Mouse (Mus musculus): ENCODE results near the gene Tnfrsf22.
A peak's percentile ranks its signal among the peaks of the same experiment; 100 is the strongest.
"Not testable (repeated sequence)": the region's sequence is repeated elsewhere in the genome, so short reads cannot be mapped to it uniquely, and the experiment has no call there.

Tnfrsf22 gene

DNA sequence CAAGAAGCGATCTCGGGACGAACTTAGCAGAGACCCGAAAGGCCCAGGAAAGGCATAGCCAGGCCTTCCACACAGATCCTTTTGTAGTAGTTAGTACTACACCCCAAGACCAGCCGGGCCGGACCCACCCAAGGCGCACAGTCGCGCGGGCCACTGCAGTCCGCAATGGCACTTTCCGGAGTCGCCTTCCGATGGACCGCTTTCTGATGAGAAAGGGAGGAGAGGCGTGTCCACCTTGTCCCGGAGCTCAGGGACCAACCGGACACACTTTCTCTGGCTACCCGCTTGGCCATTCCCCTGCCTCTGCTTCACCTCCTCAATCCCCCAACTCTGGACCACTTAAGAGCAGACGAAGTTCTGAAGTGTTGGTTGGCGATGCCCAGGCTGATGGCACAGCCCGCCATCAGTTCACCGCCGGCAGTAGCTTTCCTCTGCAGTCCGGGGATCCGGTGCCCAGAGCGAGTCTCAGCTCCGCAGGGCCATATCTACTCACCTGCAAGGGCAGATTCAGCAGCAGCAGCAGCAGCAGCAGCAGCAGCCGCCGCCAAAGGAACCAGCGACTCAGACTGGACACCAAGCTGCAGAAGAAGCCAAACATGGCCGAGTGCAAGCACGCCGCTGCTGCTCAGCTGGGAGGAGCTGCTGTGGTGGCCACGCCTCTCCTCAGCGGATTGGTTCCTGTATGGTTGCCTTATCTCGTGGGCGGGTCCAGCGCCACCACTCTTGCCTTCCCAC is at the start of gene Tnfrsf22:
Tnfrsf22 (minus strand) TSS at position 628 of the 735 bp plus-strand sequence.
- peak; percentile 58 to 71 for DNase-seq (ENCODE audit: low spot score in 2 of 2)

DNA sequence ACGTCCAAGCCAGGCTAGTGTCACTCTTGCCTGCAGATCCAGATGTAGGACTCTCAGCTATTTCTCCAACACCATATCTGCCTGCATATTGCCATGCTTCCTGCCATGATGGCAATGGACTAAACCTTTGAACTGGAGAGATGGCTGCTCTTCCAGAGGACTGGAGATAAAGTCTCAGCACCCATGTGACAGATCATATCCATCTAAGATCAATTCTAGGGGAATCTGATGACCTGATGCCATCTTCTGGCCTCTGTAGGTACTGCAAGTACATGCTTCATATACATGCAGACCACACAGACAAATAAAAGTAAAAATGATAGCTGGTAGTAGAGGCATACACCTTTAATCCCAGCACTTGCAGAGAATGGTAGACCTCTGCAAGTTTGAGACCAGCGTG is 46.7 kb upstream of the Tnfrsf22 start:
- DNase-seq (ENCODE audit: low spot score in 2 of 2), result peak in 1 of 2 experiments; percentile 30

DNA sequence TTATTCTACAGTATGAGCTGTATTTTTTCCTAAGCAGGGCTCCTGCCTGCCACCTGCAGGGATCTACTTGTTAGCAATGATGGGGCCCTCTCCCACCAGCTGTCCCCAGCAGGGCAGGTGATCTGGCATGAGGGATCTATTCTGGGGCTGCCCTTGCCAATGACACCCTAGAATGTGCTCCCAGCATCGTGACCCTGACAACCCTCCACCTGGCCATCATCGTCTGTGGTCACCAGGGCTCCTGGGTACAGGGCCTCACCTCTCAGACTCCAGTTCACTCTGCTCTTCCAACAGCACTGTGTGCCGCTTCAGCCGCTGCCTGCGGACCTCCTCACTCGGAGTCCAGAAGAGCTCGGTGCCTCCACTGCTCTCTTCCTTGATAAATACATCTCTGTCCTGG is 45.1 kb upstream of the Tnfrsf22 start:
- no peak for DNase-seq (ENCODE audit: low spot score in 2 of 2)

DNA sequence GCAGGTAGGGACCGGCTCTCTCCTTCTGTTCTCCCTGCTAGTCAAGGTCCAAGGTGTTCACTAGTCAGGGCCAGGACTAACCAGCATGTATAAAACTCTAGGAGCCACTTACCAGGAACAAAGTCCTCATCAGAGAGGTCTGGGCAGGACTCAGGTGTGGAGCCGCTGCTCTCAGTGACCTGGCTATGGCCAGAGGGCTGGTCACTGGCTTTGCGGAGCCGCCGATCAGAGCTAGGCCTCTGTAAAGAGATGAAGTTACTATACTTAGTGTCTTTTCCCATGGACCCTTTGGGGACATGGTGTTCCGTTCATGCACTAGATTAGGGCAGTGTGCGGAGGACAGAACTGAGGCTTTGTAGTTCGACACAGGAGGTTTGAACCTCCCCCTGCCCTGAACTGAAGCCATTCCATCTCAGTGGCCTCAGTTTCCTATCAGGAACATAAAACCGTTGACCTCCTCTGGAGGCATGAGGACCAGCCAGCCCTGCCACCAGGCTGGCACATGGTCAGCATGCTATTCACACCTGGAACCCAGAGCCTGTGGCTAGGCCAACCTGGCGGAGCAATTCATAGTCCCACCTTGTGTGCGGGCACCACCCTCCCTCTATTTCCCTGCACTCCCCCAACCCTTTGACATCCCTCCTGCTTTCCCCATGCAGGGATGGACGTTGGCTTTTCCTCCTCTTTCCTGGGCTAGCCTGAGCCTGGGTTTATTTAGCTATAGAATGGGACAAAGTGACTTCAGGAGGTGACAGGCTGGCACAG is 43.5 kb upstream of the Tnfrsf22 start:
- no peak for DNase-seq (ENCODE audit: low spot score in 2 of 2)

DNA sequence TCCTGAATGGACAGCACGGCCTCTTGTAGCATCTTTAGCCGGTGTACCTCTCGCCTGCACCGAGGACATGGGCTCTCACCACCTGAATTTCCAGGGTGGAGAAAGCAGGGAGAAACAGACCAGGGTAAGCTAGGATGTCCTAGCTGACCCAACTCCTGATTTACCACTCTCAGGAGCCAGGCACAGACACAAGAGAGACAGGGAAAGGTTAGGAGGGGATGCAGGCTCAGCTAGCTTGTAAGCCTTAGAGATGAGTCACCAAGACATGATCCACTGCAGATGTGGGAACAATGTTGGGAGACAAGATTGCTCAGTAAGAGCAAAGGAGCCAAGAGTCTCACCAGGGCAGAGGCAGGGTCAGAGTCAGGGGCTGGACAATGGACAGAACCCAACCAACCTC is 42.4 kb upstream of the Tnfrsf22 start:
- peak in 1 of 2 experiments; percentile 6 for DNase-seq (ENCODE audit: low spot score in 2 of 2)

DNA sequence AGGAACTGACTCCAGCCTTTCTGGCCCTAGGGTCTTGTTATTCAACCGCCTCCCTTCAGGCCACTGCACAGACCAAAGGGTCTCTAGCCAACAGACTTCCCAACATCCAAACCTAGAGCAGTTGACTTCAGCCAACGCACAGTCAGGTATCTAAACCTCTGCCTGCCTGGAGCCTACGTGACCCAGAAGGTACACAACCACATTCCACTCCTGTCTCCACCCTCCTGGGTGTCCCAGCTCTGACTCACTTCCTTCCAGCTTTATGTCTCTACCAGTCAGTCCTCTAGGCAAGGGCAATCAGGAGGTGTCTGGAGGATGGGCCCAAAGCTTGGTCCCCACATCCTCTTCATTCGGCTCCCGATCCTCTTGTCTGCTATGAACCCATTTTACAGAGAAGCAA is 41.7 kb upstream of the Tnfrsf22 start:
- no peak for DNase-seq (ENCODE audit: low spot score in 2 of 2)

DNA sequence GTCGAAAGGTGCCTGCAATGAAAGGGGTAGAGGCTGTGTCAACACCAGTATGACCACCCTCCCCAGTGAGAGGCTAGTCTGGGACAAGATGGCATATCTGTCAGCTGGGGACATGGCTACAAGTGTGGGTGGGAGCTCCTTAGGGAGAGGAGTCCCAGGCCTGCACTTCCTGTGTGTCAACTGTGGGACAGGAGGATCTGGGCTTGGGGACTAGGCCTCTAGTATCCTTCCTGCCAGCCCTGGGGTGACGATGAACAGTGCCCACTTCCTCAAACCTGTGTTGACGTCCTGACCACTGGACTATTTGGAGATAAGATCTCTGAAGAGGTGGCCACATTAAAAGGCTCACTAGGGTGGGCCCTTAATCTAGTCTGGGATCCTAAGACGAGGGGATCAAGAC is 40.5 kb upstream of the Tnfrsf22 start:
- DNase-seq (ENCODE audit: low spot score in 2 of 2), result no peak

DNA sequence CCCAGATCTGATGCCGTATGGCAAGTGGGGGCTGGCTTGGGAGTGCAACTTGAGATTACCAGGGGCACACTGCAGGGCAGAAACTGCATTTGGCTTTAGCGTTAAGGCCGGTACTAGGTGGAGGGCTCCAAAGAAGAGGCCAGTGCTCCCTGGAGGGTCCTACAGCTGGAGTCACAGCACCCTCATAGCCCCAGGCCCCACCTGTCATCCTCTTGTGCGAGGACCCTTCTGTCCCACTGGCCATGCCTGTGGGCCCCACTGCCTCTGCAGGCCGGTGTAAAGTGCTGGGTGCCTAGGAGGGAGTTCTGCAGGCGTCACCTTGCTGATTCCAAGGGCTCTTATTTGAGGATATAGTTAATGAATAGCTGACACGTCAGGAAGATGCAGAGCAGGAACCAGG is 40.0 kb upstream of the Tnfrsf22 start:
- no peak for DNase-seq (ENCODE audit: low spot score in 2 of 2)

DNA sequence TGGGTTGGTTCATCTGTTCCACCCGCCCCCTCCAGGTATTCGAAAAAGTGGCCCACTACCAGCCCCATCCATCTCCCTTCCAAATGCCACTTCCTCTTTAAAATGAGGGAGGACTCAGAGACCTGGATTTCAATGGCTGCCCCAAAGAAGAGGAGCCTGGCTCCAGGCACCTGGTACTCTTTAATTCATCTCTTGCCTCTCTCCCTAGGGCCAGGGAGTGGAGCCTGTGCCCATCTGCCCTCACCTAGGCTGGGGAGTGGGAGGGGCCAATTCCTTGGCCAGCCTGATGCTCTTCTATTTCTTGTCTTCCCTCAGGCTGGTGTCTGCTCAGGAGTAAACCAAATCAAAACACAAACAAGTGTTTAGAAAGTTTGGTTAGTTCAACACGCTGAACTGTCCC is 37.2 kb upstream of the Tnfrsf22 start:
- not testable (repeated sequence) for DNase-seq (ENCODE audit: low spot score in 2 of 2)

DNA sequence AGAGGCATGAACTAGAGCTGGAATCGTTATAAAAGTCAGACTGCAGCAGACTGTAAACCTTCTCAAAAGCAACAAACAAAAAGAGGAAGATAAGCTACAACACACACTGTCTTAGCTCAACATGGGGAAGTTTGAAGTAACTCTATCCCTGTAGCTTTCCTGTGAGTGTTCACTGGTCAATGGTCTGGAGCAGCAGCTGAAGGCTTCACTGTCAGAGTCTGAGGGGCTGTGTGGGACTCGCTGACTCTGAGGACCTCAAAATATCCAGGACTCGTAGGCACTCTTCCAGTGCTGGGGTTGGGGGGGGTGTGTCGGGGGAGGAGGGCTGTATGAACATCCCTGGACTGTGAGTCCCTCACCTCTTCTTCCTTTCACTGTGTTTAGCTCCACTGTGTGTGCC is 36.7 kb upstream of the Tnfrsf22 start:
- DNase-seq (ENCODE audit: low spot score in 2 of 2), result not testable (repeated sequence)

DNA sequence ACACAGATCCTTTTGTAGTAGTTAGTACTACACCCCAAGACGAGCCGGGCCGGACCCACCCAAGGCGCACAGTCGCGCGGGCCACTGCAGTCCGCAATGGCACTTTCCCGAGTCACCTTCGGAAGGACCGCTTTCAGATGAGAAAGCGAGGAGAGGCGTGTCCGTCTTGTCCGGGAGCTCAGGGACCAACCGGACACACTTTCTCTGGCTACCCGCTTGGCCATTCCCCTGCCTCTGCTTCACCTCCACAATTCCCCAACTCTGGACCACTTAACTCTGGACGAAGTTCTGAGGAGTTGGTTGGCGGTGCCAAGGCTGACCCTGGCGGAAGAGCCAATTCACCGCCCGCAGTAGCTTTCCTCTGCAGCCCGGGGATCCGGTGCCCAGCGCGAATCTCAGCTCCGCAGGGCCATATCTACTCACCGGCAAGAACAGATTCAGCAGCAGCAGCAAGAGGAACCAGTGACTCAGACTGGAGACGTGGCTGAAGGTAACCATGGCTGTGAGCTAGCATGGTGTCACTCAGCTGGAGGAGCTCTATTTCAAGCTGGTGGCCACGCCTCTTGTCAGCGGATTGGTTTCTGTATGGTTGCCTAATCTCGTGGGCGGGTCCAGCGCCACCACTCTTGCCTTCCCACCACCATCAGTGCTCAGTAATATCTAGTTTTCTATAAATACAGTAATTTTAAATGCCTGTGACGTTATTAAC is 36.1 kb upstream of the Tnfrsf22 start, which contains the start of gene Tnfrsf23:
Tnfrsf23 (minus strand) TSS at position 514 of the 709 bp plus-strand sequence.
- DNase-seq (ENCODE audit: low spot score in 2 of 2), result peak in 1 of 2 experiments; percentile 38

DNA sequence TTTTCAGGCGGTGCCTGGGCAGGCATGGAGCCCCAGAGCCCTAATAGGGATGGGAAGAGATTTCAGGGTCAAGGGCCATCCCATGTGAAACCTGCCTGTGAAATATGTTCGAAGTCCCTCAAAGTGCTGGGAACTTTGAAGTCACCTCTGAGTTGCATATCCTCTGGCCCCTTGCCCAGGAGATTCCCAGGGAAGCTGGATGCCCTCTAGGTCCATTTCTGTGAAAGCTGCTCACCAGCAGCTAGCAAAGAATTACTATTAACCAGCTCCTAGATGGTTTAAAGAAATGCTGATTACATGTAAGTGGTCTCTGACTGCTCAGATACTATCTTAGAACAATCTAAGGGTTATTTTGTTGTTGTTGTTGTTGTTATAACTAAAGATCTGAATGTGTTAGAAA is 35.1 kb upstream of the Tnfrsf22 start:
- not testable (repeated sequence) for DNase-seq (ENCODE audit: low spot score in 2 of 2)

DNA sequence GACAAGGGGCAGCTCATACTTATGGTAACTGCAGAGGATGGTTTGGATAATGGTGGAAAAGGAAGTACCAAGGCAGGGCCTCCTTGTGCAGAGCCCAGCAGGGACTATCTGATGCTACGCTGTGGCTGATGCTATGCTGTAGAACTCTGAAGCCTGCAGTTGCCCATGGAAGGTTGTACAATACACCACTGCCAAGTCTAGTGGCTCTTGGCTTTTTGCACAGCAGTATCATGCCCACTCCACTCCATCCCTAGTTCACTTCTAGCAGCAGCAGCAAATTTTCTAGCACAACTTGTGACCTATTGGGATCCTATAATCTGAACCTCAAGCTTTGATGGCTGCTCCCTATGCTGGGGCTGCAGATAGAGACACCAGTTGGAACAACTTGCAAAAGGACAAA is 32.1 kb upstream of the Tnfrsf22 start:
- no peak for DNase-seq (ENCODE audit: low spot score in 2 of 2)

DNA sequence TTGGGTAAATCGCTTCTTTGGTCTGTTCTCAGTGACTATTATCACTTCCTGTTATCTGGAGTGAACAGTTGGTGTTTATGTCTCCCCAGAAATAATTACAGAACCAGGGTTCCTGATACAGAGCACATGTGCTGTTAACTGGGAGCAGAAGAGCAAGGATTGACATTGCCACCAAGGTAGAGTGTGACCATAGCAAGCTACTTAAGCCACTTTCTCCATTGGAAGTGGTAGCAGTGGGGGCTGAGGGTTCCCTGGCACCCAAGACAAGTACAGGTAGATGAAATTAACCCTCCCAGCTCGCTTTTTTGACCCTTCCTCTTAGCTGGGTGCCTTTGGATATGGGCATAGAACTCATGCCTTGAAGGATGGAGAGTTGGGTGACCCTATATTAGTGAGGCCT is 31.4 kb upstream of the Tnfrsf22 start:
- not testable (repeated sequence) for DNase-seq (ENCODE audit: low spot score in 2 of 2)

DNA sequence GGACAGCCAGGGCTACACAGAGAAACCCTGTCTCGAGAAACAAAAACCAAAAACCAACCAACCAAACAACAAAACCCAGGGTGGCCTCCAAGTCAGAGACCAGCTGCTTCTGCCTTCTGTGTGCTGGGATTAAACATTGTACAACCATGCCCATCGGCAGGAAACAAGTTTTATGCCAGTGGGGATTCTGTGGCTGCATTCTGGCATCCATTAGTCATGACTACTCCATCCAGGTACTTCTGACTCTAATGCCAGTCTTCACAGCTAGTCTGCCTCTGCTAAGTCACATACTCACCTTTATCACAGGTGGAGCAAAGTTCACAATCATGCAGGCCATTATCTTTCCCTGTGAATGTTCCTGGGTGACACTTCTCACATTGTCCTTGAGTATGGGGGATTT is 30.2 kb upstream of the Tnfrsf22 start:
- DNase-seq (ENCODE audit: low spot score in 2 of 2), result not testable (repeated sequence)

DNA sequence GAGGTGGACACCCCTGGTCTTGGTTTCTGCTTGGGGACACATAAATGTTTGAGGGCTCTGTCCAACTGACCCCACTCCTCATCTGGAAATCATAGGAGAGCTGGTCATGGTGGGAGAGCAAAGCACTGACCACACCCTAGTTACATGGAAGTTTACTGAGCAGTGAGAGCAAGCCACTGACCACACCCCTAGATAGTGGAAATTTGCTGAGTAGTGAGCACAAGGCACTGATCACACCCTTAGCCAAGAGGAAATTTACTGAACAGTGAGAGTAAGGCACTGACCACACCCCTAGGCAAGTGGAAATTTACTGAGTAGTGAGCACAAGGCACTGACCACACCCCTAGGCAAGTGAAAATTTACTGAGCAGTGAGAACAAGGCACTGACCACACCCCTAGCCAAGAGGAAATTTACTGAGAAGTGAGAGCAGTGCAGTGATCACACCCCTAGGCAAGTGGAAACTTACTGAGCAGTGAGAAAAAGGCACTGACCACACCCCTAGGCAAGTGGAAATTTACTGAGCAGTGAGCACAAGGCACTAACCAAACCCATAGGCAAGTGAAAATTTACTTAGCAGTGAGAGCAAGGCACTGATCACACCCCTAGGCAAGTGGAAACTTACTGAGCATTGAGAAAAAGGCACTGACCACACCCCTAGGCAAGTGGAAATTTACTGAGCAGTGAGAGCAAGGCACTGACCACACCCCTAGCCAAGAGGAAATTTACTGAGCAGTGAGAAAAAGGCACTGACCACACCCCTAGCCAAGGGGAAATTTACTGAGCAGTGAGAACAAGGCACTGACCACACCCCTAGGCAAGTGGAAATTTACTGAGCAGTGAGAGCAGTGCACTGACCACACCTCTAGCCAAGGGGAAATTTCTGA is 17.2 kb upstream of the Tnfrsf22 start:
- no peak for DNase-seq (ENCODE audit: low spot score in 2 of 2)

DNA sequence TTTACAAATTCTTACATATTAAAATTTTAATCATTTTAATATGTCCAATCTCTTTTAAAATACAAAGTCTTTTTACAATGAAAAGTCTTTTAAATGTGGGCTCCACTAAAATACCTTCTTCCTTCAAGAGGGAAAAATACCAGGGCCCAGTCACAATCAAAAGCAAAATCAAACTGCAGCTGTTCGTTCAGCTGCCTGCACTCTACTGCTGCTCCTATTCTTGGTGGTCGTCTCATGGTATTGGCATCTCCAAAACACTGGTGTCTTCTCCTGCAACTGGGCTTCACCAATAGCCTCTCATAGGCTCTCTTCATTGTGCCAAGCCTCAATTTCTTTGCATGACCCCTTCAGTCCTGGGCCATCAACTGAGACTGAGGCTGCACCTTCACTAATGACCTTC is 14.0 kb upstream of the Tnfrsf22 start:
- DNase-seq (ENCODE audit: low spot score in 2 of 2), result no peak

DNA sequence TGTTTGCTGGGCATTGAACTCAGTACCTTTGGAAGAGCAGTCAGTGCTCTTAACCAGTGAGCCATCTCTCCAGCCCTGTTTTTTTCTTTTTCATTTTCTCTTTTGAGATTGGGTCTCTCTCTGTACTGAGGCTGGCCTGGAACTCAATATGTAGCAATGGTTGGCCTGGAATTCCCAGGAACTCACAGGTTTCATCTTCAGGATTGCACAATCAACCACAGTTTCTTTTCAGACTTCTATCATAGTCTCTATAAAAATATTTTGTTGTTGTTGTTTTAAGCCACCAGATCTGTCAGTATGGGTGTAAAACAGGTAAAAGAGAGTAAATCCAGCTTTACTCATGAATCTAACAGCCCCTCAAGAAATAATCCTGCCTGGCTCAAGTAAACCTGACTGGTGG is 11.3 kb upstream of the Tnfrsf22 start:
- DNase-seq (ENCODE audit: low spot score in 2 of 2), result no peak

DNA sequence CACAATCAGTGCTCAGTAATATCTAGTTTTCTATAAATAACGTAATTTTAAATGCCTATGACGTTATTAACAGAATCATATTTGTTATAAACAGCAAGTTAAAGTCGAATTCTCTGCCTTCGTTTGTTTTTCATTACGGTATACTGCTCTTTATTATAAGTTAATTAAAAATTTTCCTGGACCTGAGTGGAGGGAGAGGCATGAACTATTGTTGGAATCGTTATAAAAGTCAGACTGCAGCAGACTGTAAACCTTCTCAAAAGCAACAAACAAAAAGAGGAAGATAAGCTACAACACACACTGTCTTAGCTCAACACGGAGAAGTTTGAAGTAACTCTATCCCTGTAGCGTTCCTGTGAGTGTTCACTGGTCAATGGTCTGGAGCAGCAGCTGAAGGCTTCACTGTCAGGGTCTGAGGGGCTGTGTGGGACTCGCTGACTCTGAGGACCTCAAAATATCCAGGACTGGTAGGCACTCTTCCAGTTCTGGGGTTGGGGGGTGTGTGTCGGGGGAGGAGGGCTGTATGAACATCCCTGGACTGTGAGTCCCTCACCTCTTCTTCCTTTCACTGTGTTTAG is 397 bp upstream of the Tnfrsf22 start:
- not testable (repeated sequence) for DNase-seq (ENCODE audit: low spot score in 2 of 2)

DNA sequence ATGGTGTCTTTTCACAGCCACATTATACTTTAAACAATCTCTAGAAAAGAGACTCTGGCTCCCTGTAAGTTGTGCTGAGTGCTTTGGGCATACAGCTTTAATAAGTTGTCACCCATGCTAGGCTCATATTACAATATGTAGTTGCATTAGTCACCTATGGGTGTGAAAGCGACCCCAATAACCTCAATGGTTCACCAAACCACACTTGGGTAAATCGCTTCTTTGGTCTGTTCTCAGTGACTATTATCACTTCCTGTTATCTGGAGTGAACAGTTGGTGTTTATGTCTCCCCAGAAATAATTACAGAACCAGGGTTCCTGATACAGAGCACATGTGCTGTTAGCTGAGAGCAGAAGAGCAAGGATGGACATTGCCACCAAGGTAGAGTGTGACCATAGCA is 5.5 kb downstream of the Tnfrsf22 start:
- not testable (repeated sequence) for DNase-seq (ENCODE audit: low spot score in 2 of 2)

DNA sequence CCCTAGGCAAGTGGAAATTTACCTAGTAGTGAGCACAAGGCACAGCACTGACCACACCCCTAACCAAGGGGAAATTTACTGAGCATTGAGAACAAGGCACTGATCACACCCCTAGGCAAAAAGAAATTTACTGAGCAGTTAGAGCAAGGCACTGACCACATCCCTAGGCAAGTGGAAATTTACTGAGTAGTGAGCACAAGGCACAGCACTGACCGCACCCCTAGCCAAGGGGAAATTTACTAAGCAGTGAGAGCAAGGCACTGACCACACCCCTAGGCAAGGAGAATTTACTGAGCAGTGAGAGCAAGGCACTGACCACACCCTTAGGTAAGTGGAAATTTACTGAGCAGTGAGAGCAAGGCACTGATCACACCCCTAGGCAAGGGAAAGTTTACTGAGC is 12.8 kb downstream of the Tnfrsf22 start:
- no peak for DNase-seq (ENCODE audit: low spot score in 2 of 2)
